Mouse (Mus musculus) right cerebral cortex, postnatal 14 days (tissue): ENCODE data around the gene Sytl2.

Source experiments
- DNase-seq: peaks from one replicate; pipeline ENCODE4 v3.0.0; 2022

The Sytl2 gene

GRCm38 (mm10) chr7:90312151-90312883 lies 10.3 kb downstream of the Sytl2 start:
- DNase-seq = no peak

- DNase-seq = no peak
These were observed 11.4 kb downstream of the Sytl2 start for GRCm38 (mm10) chr7:90313421-90313820.

- DNase-seq = no peak
These were observed 14.8 kb downstream of the Sytl2 start for GRCm38 (mm10) chr7:90316823-90317222.

GRCm38 (mm10) chr7:90319446-90319845 lies 17.4 kb downstream of the Sytl2 start:
- DNase-seq = no peak

- no peak for DNase-seq
These were observed 18.1 kb downstream of the Sytl2 start for GRCm38 (mm10) chr7:90320124-90320523.

- DNase-seq = no peak
These were observed 23.1 kb downstream of the Sytl2 start for GRCm38 (mm10) chr7:90325166-90325565.

- DNase-seq = no peak
These were observed 28.1 kb downstream of the Sytl2 start for GRCm38 (mm10) chr7:90330200-90330599.

GRCm38 (mm10) chr7:90332483-90333065 lies 30.5 kb downstream of the Sytl2 start:
- no peak for DNase-seq

- DNase-seq = no peak
These were observed 32.3 kb downstream of the Sytl2 start for GRCm38 (mm10) chr7:90334362-90334761.

- no peak for DNase-seq
These were observed 32.8 kb downstream of the Sytl2 start for GRCm38 (mm10) chr7:90334831-90335230.

GRCm38 (mm10) chr7:90335755-90336194 lies 33.7 kb downstream of the Sytl2 start:
- no peak for DNase-seq

- DNase-seq = no peak
These were observed 39.3 kb downstream of the Sytl2 start for GRCm38 (mm10) chr7:90341212-90341957.

- no peak for DNase-seq
These were observed 42.9 kb downstream of the Sytl2 start for GRCm38 (mm10) chr7:90344903-90345302.

GRCm38 (mm10) chr7:90347779-90348437 lies 45.9 kb downstream of the Sytl2 start:
- DNase-seq = no peak

GRCm38 (mm10) chr7:90349014-90349413 lies 47.0 kb downstream of the Sytl2 start:
- DNase-seq = no peak

GRCm38 (mm10) chr7:90352183-90352582 lies 50.1 kb downstream of the Sytl2 start:
- DNase-seq = no peak

GRCm38 (mm10) chr7:90353488-90354228 lies 51.6 kb downstream of the Sytl2 start:
- no peak for DNase-seq

GRCm38 (mm10) chr7:90354229-90354604 lies 52.2 kb downstream of the Sytl2 start:
- DNase-seq = no peak

- DNase-seq = no peak
These were observed 53.4 kb downstream of the Sytl2 start for GRCm38 (mm10) chr7:90355454-90355853.

- no peak for DNase-seq
These were observed 53.9 kb downstream of the Sytl2 start for GRCm38 (mm10) chr7:90355995-90356394.

GRCm38 (mm10) chr7:90362788-90363187 lies 60.7 kb downstream of the Sytl2 start:
- no peak for DNase-seq

GRCm38 (mm10) chr7:90370071-90370851 lies 68.2 kb downstream of the Sytl2 start:
- DNase-seq = no peak
